Mouse (Mus musculus) gastrocnemius, adult 18-20 months (tissue): ENCODE data around the gene Lime1. TPM values are rescaled to one million over a fixed set of nuclear protein-coding genes. Genes with fewer than 3 reads are reported as not detected.

ENCODE experiments used
- DNase-seq: peaks from one replicate; pipeline ENCODE4 v3.0.0; 2021; ENCODE audit warnings: low spot score
- long read RNA-seq, 2 experiments: library from polyadenylated mRNA; stranded (forward); transcript quantifications; one replicate each; pipeline ENCODE4 v2.0.0; 2021
- total RNA-seq, 2 experiments: library from RNA; stranded (reverse); gene quantifications; 2 replicates each; pipeline ENCODE4 v1.2.3; 2021

The Lime1 gene
- total RNA-seq: 1 to 10 TPM; 3.8 to 4.5 TPM
- long read RNA-seq, experiment 1, partial matches to known transcripts: 0 of 1 reads
- long read RNA-seq, experiment 1, other reads (novel, unspliced or antisense): 0 of 1 reads
- long read RNA-seq, experiment 2, partial matches to known transcripts: 0 of 1 reads
- long read RNA-seq, experiment 2, other reads (novel, unspliced or antisense): 1 of 1 reads

DNA sequence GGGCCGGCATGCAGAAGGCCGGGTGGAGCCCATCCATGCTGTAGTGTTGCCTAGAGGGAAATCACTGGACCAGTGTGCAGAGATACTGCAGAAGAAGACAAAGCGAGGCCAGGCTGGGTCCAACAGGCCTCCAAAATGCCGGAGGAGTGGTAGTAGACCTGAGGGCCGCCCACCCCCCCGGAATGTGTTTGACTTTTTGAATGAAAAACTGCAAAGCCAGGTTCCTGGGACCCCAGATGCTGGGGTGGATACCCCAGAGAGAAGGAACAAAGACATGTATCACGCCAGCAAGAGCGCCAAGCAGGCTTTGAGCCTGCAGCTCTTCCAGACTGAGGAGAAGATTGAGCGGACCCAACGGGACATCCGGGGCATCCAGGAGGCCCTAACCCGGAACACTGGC lies at the start of gene Lime1:
Gene Lime1 (plus strand): TSS at position 301 of the 400 bp plus-strand sequence.
- no peak for DNase-seq

DNA sequence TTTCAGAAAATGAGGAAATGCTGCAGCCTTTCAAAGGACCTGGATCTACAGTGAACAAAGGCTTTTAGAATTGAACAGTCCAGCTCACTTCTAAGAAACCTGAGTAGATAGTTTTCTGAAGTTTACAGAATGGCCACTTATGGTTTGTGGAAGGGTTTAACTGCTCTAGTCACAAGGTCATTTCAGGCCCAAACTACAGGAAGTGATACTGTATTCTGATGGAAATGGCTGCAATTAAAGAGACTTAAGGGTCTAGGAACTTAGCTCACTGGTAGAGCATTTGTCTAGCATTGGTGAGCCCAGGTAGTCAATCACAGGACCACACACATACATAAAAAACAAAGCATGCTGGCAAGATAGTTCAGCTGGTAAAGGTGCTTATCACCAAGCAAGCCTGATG lies 47.3 kb upstream of the Lime1 start:
- DNase-seq: no peak

DNA sequence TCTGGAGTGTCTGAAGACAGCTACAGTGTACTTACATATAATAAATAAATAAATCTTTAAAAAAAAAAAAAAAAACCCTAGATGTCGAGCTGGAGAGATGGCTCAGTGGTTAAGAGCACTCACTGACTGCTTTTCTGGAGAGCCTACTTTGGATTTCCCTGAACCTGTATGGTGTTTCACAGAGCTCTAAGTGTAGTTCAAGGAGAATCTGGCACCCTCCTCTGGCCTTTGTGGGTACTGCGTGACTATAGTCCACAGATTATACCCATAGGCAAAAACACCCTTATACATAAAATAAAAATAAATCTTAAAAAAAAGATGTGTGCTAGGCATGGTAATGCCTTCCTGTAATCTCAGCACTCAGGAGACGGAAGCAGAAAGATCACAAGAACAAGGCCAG lies 45.9 kb upstream of the Lime1 start:
- DNase-seq: peak; percentile 71

DNA sequence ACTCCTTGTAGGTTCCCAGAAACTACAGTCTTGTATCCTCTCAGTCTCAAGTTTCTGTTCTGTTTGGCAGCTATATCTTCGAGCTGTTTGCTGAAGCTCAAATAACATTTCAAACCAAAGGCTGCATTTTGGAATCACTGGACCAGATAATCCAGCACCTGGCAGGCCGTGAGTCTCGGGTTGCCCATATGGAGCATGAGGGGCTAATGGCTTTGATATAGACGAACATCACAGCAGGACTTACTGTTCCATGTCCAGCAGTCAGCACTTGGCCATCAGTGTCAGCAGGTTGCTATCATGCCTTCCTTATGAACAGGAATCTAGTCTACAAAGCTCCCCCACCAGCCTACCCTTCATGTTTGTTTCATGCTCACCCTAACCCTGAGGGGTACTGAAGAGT lies 39.5 kb upstream of the Lime1 start:
- DNase-seq: no peak

DNA sequence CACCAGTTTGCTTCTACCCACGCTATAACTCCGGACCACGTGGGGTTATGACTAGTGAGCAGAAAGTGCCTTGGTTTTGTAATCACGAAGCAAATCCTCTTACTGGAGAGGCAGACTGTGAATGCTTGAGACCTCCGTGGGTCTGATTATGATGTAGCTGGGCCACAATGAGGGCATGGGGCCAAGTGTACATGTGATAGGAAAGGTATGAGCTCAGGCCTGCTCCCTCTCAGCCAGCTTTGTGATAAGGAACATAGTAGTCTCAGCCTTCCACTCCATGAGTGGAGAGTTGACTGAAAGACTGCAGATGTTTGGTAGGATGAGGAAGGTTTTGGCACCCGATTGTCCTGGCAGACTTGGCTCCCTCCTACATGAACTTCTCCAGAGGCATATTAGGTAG lies 37.1 kb upstream of the Lime1 start:
- no peak for DNase-seq

DNA sequence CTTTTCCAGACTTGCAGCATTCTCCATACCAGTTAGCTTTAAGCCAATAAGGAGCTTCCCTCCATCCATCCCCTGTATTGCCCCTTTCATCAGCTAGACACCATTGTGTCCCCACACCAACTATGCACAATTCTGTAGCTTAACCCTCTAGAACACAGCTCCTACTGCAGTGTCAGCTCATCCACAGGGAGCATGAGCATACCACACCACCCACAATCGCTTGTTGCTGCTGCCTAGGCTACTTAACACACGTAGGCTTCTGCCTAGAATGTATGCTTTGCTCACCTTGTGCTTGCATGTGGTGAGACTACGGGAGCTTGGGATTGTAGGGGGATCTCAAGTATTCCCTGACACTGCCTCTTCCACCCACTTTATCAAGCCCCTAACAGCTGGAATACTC lies 23.1 kb upstream of the Lime1 start:
- DNase-seq: no peak

DNA sequence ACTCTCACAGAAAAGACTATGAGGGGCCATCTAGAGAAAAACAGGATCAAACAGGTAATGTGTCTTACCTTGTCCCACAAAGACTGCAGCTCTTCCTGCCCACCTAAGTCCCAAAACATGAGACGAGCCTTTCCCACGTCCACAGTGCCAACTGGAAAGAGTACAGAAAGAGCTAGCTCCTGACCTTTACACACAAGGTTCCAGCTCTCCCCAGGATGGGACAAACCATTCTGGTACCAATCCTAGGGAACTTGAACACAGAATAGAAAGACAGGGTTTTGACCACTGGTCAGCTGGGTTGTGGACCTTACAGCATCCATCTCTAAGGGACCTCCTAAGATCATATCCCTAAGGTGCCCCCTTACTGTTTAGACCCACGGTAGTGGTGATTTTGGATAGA lies 15.9 kb upstream of the Lime1 start:
- DNase-seq: no peak

DNA sequence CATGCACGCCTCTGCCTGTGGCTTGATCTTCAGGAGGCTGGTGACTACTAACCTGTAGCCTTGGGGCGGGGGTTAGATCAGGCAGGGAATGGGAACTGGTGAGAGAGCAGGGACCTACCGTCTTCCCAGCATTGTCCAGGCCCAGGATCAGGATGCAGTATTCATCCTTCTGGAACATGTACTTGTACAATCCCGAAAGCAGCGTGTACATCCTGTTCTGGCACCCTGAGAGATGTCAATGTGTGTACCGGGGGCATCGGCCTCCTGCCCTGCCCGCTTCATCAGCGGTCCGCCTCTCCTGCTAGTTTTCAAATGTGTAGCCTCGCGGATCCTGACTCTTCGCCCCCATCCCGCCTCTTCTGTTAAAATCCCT lies 15.4 kb upstream of the Lime1 start:
- no peak for DNase-seq

DNA sequence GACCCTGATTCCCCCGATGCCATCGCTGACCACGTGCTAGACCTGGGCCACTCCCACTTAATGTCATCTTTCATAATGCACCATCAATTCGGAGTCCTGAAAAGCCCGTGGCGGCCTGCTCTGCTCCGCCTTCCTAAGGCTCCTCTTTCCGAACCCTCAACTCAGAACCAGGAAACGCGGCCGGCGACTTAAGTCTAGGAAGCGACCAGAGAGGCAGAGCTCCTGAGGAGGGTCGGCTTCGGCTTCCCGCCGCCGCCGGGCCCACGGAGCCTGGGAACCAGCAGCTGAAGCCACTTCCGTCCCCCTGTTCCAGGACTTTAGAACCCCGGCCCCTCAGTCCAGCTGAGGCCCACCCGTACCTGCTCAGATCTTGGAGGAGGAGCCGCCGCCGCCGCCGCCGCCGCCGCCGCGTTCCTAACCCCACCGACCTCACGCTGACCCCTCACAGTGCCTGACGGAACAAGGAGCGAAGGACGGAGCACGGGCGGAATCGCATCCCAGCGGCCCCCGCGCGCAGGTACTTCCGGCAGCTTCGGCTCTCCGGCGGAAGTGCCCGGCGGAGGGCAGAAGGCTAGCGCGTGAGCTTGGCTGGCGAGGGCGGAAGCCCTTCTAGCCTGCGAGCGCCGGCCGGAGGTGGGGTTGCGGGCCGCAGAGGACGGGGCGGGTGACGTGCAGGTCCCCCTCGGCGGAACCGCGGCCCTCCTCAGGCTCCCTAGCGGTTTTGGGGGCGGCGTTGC lies 14.8 kb upstream of the Lime1 start, which contains the start of the genes Zgpat and Arfrp1:
Gene Zgpat (plus strand): TSS at position 69 of the 737 bp plus-strand sequence.
Gene Arfrp1 (minus strand): TSS at position 545 of the 737 bp plus-strand sequence.
- DNase-seq: peak; percentile 90

DNA sequence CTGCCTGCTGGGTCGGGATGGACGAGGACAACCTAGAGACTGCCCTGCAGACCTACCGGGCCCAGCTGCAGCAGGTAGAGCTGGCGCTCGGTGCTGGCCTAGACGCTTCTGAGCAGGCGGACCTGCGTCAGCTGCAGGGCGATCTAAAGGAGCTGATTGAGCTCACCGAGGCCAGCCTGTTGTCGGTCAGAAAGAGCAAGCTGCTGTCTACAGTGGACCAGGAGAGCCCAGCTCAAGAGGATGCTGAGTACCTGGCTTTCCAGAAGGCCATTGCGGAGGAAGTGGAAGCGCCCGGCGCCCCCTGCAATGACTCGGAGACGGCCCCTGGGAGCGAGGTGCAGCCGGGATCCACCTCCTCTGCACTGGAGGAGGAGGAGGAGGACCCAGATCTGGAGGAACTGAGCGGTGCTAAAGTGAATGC lies 14.2 kb upstream of the Lime1 start:
- no peak for DNase-seq

DNA sequence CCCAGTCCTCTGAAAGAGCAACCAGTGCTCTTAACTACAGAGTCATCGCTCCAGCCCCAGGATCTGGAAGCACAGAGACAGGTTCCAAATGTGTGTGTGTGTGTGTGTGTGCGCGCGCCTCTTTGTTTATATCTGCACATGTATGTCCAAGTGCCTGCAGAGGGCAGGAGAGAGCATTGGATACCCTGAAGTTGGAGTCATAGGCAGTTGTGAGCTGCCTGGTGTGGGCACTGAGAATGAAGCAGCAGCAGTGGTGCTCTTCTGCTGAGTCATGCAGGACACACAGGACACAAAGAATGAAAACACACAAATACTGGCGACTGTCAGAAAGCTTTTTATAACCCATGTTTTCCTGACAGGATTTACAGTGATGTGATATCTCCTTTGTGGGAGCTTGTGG lies 9.9 kb upstream of the Lime1 start:
- DNase-seq: no peak

DNA sequence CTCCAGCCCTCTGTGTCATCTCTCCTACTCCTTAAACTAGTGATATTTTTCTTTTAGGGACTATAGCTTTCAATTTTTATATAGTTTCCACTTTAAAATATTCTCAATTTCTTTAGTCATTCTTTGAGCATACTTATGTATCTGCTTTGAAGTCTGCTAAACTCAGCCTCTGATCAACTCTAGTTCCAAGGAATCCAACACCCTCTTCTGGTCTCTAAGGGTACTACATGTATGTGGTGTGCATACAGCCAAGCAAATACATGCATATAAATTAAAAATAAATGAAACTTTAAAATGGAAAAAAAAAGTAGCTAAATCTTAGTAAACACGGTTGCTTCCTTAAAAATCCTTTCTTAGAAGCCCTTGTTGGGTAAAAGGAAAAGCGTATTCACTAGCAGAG lies 4.1 kb upstream of the Lime1 start:
- no peak for DNase-seq

DNA sequence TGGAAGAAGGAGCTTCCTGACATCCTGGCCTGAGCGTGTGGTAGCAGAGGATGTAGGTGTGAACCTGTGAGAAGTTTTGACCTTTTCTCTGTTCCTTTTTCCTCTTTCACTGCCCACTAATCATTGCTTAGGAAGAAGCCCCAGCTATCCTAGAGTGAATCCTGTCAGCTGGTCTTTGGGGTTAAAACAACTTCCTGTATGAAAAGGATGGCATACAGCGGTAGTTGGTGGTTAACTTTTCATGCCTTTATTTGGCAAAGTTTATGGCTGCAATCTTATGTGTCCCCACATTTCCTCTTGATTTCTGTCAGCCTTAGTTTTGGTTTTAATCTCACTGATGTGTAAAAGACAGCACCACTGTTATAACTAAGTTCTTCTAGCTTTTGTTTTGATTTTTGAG lies 2.6 kb upstream of the Lime1 start:
- no peak for DNase-seq

DNA sequence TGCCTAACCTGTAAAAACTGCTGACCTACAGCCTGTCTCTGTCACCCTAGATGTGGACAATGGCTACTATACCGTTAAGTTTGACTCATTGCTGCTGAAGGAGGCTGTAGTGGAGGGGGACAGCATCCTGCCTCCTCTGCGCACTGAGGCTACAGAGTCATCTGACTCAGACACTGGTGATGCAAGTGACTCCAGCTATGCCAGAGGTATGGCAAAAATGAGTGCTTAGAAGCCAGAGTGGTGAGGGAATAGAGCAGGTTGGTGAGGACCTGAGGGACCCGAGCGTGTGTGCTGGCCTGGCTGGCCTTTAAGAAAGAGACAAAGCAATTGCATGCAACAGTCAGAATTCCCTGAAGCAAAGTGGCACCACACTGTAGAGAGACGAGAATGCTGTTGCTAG lies 1.2 kb upstream of the Lime1 start:
- no peak for DNase-seq

DNA sequence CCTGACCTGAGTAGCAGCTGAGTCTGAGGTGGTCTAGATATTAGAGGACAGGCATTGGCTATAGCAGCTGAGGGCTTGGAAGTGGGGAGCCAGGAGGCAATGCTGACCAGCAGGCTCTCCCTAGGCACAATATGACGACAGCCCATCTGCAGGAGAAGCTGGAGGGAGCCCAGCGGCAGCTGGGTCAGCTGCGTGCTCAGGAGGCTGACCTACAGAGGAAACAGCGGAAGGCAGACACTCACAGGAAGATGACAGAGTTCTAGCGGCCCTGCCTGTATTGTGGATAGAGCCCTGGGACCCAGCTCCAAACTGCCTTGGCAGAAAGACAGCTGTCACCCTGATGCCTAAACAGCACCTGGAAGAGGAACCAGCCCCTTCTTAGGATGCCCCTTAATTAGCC lies 373 bp downstream of the Lime1 start:
- DNase-seq: no peak

DNA sequence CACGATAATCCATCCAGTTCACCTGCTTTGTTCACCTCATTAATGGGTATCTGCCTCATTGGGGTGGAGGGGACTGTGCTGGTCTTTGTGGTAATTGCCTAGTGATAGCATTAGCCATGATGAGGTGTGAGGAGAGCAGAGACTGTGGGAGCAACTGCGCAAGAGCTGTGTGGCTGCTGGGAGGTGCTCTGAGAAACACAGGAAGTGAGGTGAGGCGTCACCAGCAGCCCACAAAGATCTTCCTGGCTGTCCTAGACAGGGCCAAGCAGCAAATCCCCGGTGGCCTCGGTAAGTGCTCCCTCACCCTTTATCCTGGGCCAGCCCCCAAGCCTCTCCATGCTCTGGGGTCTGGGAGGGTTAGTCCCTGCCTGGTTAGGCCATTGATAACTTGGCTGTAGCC lies 1.2 kb downstream of the Lime1 start:
- DNase-seq: no peak

DNA sequence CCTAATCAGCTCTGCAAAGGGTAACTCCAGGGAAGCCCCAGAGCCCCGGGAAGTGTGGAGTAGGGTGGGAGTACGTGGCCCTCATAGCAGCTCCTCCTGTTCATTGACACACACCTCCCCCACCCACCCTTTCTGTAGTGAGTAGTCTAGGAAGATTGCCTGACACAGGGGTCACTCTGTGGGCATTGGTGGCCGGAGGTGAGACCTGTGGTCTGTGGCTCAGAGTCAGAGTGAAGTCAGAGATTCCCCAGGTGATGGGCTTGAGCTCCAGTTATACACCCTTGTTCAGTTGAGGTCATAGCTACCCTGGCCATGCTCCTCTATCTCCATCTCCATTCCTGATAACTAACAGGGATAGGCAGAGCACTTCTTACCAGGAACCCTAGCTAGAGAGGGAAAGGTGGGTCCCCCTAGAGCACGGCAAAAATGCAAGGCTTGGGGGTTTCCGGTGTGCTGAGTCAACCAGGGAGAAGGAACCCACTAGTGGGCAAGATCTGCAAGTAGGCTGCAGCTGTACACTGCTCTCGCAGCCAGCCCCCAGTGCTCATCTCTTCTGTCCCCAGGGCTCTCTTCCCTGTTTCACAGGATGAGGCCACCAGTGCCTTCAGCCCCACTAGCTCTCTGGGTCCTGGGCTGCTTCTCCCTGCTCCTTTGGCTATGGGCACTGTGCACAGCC lies 1.9 kb downstream of the Lime1 start:
- no peak for DNase-seq

DNA sequence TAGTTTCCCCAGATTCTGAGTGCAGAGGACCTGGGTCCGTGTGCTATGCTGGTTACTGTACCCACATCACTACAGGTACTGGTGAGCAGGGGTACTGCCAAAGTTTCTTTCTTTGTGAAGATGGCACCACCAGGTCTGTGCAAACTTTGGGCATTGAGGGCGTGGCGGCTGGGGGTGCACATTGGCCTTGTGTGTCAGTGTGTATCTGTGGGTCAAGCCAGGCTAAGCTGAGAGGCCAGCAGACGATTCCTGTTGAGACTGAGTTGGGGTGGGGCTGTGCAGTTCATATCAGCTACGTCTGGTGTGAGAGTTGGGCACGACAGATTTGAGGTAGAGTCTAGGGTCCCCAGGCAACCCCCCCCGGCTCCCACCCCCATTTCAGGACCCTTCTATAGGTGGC lies 4.6 kb downstream of the Lime1 start:
- DNase-seq: no peak

DNA sequence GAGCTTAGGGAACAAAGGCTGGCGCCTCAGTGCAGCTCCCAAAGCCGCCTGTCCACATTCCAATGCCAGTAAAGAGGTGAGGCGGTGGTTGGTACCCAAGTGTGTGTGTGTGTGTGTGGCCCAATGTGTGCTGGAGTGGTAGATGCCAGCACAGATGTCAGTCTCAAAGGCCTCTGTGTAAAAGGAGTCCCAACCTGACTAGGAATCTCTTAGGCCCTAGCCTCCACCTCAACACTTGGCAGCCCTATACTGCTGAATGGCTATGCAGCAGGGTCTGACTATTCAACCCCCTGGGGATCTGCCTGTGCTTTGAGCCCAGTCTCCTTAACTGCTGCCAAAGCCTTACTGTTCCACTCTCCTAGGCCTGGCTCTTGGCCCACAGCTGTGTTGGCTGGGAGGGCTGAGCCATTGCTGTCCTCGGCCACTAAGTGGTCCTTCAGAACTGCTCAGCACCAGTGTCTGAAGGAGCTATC lies 5.1 kb downstream of the Lime1 start:
- DNase-seq: peak; percentile 85

DNA sequence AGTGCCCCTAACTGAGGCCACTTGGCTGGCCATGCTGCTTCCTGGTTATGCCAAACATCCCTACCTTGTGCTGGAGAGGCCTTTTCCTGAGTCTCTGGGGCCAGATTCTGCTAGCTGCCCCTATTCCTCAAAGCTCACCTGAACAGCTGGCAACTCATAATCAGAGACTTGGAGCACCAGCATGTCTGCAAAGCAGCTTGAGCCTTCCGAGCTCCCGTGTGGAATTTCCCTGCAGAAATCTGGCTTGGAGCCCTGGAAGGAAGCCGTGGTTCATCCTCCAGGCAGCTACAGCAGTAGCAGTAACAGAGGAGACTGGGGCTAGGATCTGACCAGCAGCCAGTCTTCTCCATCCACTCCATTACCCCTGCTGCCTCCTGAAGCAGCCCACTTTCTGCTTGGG lies 6.0 kb downstream of the Lime1 start:
- peak; percentile 72 for DNase-seq

DNA sequence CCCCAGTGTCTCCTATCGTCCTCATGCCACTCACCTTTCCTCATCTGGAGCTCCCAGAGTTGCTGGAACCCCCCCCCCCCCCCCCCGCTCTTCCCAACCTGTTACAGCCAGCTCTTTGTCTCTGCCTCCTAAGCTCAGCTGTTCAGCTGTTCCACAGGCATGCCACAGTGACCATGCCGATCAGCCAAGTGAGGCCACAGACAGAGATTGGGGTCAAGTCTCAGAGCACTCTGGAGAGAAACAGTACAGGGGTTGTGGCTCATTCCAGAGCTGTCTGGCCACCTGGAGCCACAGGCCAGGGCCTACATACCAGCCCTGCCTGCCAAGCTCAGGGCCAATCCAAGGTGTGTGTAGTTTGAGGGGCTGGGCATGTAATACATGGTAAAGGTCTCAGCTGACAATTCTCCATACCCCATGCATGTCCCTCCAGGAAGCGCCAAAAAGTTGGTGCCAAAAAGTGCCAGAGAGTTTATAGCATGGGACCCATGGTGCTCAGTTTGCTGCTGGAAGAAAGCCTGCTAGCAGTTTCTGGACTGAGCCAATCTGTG lies 6.9 kb downstream of the Lime1 start:
- no peak for DNase-seq

DNA sequence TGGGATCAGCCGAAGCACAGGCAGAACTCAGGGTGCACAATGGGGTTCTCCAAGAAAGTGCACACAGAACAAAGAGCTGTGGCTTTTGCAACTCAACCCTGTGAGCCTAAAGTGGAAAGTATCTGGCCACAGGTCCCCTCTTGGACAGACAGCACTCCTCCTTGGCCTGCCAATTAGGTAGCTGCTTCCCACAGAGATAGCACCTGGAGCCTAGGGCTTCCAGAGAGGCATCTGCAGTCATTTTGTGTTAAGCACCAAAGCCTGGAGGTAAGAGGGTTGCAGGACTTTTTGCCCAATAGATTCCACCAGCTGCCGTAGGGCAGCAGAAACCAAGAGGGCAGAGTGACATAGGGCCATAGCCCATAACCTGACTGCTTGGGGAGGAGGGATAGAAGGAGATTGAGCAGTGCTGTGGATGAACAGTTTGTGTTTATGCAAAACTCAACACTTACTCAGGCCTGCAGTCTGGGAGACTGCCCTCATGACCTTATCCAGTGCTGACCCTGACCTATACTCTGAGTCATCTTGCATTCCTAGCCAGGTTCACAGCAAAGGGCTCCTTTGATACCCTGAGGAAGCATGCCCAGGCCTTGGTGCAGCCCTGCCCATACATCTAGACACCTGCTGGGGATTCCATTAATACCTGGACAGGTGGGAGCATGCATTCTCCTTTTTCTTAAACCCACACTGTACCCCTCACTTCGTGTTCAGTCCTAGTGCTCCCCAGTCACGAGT lies 10.4 kb downstream of the Lime1 start:
- no peak for DNase-seq
